Mouse (Mus musculus) left cerebral cortex, postnatal 10 days (tissue): ENCODE measurements at regions not wholly inside any gene's neighbourhood (a gene's known extent, or its start where the extent isn't known, plus 50 kb on each side); places are given as distances from the start of the nearest gene placed in this dataset.

Experiments used
- DNase-seq, 2 experiments: peaks; one replicate each; pipeline ENCODE4 v3.0.0; 2021 to 2022; ENCODE audit warnings: low spot score in 2 of 2, mixed read lengths in 1 of 2; ENCODE audit errors: extremely low spot score in 1 of 2
- intact Hi-C: fragments of 180-260 bp; cut with DNase I; formaldehyde crosslinking; loops from one replicate; pipeline ENCODE4 v1.15.1; 2025

GRCm38 (mm10) chr8:53338006-53338405, 173.5 kb upstream of the Aga start:
- no peak for DNase-seq
- intact Hi-C loops = no loop called here

GRCm38 (mm10) chr8:53368640-53369039, 142.9 kb upstream of the Aga start:
- no peak for DNase-seq

GRCm38 (mm10) chr8:53373401-53373800, 138.1 kb upstream of the Aga start:
- intact Hi-C loops = no loop called here
- DNase-seq = no peak

More at GRCm38 (mm10) chr8:53368640-53369039, 142.9 kb upstream of the Aga start:
- intact Hi-C loops = no loop called here

DNA sequence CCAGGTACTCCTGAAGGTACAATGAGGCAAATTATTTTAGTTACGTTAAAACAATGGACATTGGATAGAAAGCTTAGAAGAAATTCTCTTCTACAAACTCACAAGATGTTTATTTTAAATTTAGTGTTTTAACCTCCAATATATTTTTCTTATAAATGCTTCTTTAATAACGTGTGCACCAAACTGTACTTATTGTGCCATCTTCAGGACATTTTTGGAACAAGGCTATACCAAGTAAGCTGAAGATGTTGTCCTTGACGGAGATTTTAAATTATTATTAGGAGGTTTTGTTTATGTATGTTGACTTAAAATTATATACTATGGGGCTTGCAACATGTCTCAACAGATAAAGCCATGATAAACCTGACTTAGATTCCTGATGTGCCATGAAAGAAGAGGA, 99.4 kb upstream of the Aga start:
- intact Hi-C loops = no loop called here
- peak in 1 of 2 experiments; percentile 3 for DNase-seq

DNA sequence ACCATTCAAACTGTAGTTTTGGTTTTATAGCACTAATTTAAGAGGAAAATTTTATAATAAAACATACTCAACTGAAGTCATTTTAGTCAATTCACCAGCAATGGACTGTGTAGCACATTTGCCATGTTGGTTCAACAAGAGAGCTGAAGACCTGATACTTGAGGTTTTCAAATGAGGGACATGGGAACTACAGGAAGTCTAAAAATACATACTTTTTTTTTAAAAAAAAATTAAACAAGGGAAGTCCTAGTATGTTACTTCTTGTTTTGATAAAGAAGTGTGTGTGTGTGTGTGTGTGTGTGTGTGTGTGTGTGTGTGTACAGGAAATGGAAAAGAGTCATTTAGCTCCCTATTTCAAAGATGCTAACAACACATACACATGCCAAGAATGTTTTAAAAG, 77.3 kb upstream of the Aga start:
- intact Hi-C loops = no loop called here
- no peak for DNase-seq

DNA sequence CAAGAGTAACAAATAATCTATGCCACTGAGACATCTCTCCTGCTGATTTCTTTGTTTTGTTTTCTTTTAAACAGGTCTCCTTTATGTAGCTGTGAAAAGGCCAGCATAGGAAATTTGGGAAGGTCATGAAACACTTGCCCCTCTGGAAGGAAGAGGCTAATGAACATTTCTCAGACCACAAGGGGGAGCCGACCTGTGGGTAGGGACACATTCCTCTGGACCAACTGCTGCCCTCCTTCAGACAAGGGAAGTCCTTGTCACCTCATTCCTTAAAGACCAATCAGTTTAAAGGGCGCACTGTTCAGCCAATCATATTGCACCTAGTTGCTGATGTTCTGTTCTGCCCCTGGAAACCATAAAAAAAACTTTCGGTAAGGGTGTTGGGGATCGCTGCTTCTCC, 75.8 kb upstream of the Aga start:
- DNase-seq = no peak
- intact Hi-C loops = no loop called here

DNA sequence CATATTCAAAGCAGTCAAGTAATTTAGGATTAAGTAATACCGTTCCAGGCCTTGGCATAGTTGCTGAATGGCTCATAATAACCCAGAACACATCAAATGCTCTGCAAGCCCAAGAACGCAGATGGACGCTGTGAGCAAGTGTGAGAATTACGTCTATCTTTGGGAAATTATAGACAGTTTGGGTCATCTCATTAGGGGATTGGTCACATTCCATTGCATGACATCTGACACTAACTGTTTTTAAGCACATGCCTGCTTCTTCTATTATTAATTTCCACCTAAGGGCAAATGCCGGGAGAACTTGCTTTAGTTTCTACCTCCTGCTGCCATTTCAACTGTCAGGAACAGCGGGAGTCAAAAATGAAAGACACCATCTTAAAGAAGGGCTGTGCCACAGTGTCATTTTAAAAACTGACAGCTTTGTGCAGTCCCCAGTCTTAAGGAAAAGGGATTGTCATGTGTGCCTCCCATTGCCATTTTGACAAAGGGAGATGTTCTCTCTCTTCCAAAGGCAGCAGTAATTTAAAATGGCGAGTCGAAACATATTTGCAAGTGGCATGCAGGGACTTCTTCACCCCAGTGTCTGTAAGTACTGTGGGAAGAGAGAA, 64.7 kb upstream of the Aga start:
- intact Hi-C loops = no loop called here
- no peak for DNase-seq
